Mouse (Mus musculus): ENCODE data around the gene Xrcc1.

GRCm38 (mm10) chr7:24517077-24517476 is 29.0 kb upstream of the Xrcc1 start:
- TF ChIP-seq CTCF (IDR thresholded peaks at IDR 0.05; ENCODE audit: low read depth, low read length) (no peak), GATA1 (IDR thresholded peaks at IDR 0.05; ENCODE audit: borderline replicate concordance, low read length) (no peak), POLR2AphosphoS5 (IDR thresholded peaks at IDR 0.05; ENCODE audit: insufficient replicate concordance, low read depth, low read length) (no peak), TAL1 (conservative IDR thresholded peaks at IDR 0.05; ENCODE audit: low read depth, low read length) (no peak), GATA2 (IDR thresholded peaks at IDR 0.05; ENCODE audit: borderline replicate concordance, low read depth, low read length) (no peak)

All from G1E (cell line).